Mouse (Mus musculus): ENCODE results near the gene Ddit4. TPM values are rescaled to one million over a fixed set of nuclear protein-coding genes. Genes with fewer than 3 reads are reported as not detected.

Ddit4 gene
- polyA plus RNA-seq, 1 experiment from 2014 or later, result 97.1 TPM

DNA sequence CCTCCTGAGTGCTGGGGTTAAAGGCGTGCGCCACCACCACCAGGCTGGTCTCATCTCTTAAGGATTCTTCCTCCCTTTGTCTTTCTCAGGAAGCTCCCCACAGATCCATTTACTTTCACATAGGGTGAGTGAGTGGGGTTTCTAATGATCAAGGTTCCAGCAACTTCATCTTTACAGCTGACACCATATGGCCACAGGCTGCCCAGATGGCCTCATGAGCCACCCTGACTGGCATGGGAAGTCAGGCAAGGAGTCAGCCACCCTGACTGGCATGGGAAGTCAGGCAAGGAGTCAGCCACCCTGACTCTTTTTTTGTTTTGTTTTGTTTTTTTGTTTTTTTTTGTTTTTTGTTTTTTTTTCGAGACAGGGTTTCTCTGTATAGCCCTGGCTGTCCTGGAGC is 6.2 kb downstream of the Ddit4 start:
- H3K27ac ChIP-seq (ENCODE audit: low read depth, low read length), result no peak overlapping the region
- no peak overlapping the region for H3K9ac ChIP-seq (ENCODE audit: low read depth, low read length)
- peaks cover 29% of the 10 kb centered on the region for H3K4me1 ChIP-seq (ENCODE audit: control insufficient read depth, insufficient read depth, low read depth, low read length)
- no peaks in the 10 kb centered on the region for H3K36me3 ChIP-seq (ENCODE audit: control insufficient read depth, insufficient read depth, low read length)
- no peaks in the 10 kb centered on the region for H3K27me3 ChIP-seq (replicated peaks; ENCODE audit: control insufficient read depth, insufficient read depth, low read length)
- no peak overlapping the region for H3K4me3 ChIP-seq (ENCODE audit: low read length)
- WGBS, result 85% methylated on average over 3 of the region's 3 CpGs
- no peak overlapping the region for H3K4me2 ChIP-seq (ENCODE audit: low read length)
- no peak for ATAC-seq
- no peaks in the 10 kb centered on the region for H3K9me3 ChIP-seq (ENCODE audit: control insufficient read depth, low read length)

DNA sequence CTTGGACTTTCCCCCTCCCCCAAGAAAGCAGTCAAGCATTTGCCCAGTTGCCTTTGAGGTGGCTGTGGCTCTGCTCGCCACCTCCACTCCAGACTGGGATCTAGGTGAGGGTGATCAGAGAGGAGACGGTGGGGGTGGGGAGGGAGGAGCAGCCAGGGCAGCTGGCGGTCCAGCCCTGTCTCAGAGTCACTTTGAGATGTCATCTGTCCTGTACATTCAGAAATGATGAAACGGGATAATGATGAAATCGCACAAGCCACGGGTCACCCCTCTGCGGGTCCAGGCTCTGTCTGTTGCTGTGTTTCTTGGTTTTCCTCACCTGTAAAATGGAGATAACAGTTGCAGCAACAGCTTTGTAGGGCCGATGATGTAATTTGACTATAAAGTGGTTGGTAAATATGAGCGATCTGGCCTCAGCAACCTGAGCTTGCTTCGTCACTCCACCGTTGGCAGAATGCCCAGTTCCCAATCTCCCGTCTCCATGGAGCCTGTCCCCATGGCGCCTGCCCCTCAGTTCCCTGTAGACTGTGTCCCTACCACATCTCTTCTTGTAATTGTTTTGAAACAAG is 8.1 kb downstream of the Ddit4 start:
- 32% methylated on average over 13 of the region's 13 CpGs for WGBS
- Histone ChIP-seq H3K9me3 (ENCODE audit: control insufficient read depth, low read length) (no peaks in the 10 kb centered on the region), H3K4me2 (ENCODE audit: low read length) (peak overlapping the region; percentile 52), H3K27ac (ENCODE audit: low read depth, low read length) (peak overlapping the region; percentile 80), H3K36me3 (ENCODE audit: control insufficient read depth, insufficient read depth, low read length) (no peaks in the 10 kb centered on the region), H3K27me3 (replicated peaks; ENCODE audit: control insufficient read depth, insufficient read depth, low read length) (no peaks in the 10 kb centered on the region), H3K4me1 (ENCODE audit: control insufficient read depth, insufficient read depth, low read depth, low read length) (peaks cover 18% of the 10 kb centered on the region), H3K4me3 (ENCODE audit: low read length) (peak overlapping the region; percentile 28), H3K9ac (ENCODE audit: low read depth, low read length) (peak overlapping the region; percentile 59)
- ATAC-seq, result peak; percentile 47

DNA sequence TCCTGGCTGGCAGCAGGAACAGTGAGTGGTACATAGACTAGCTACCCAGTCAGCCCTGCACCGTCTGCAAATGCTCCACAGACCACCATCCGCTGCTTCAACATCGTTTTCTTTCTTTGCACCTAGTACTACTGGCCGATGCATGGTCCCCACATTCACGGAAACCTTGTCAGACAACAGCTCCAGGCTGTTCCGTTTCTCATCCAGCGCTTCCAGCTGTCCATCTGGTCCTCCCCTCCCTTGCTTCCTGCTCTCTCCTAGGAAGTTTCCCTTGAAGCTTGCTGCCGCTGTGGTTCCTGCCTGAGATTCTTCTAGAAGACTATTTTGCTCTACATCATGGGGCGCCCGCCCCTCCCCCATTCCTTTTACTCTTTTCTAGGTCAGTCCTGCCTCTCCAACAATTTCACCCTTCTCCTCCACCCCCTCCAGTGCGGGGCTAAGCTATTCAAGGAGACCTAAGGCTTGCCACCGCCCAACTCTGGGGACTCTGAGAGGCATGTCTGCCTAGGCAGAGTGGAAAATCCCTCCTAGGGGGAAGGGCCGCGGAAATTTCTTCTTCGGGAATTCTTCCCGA is 8.7 kb downstream of the Ddit4 start:
- Histone ChIP-seq H3K9me3 (ENCODE audit: control insufficient read depth, low read length) (no peaks in the 10 kb centered on the region), H3K4me3 (ENCODE audit: low read length) (peak overlapping the region; percentile 28), H3K9ac (ENCODE audit: low read depth, low read length) (peak overlapping the region; percentile 59), H3K27me3 (replicated peaks; ENCODE audit: control insufficient read depth, insufficient read depth, low read length) (no peaks in the 10 kb centered on the region), H3K27ac (ENCODE audit: low read depth, low read length) (peak overlapping the region; percentile 80), H3K36me3 (ENCODE audit: control insufficient read depth, insufficient read depth, low read length) (no peaks in the 10 kb centered on the region), H3K4me1 (ENCODE audit: control insufficient read depth, insufficient read depth, low read depth, low read length) (peaks cover 18% of the 10 kb centered on the region), H3K4me2 (ENCODE audit: low read length) (peak overlapping the region; percentile 52)
- ATAC-seq, result peak; percentile 78
- WGBS, result 2% methylated on average over 16 of the region's 16 CpGs

DNA sequence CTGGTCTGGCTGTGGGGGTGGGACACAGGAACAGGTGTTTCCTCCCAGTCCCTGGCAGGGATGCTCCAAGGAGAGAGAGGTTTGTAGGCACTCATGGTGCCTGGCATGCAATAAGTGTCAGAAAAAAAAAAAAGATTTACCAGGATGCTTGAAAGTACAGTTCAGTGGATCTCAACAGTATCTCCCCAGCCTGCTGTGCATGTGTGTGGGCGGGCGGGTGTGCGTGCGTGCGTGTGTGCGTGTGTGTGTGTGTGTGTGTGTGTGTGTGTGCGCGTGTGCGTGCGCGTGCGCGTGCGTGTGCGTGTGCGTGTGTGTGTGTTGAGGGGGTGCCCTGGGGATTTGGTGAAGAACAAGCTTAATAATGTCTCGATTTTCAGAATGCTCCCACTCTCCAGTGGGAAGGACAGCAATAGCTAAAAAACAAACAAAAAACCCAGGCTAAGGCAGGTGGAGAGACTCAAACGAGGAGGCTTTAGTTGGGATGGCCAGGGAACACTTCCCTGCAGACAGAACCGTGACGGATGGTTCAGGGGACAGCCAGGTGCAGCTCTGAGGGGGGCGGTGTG is 9.3 kb downstream of the Ddit4 start:
- H3K4me2 ChIP-seq (ENCODE audit: low read length), result peak overlapping the region; percentile 52
- peak; percentile 52 for ATAC-seq
- H3K9me3 ChIP-seq (ENCODE audit: control insufficient read depth, low read length), result no peaks in the 10 kb centered on the region
- H3K4me3 ChIP-seq (ENCODE audit: low read length), result peak overlapping the region; percentile 28
- H3K9ac ChIP-seq (ENCODE audit: low read depth, low read length), result peak overlapping the region; percentile 59
- H3K27me3 ChIP-seq (replicated peaks; ENCODE audit: control insufficient read depth, insufficient read depth, low read length), result no peaks in the 10 kb centered on the region
- peak overlapping the region; percentile 80 for H3K27ac ChIP-seq (ENCODE audit: low read depth, low read length)
- no peaks in the 10 kb centered on the region for H3K36me3 ChIP-seq (ENCODE audit: control insufficient read depth, insufficient read depth, low read length)
- peaks cover 18% of the 10 kb centered on the region for H3K4me1 ChIP-seq (ENCODE audit: control insufficient read depth, insufficient read depth, low read depth, low read length)
- WGBS, result 53% methylated on average over 21 of the region's 21 CpGs

DNA sequence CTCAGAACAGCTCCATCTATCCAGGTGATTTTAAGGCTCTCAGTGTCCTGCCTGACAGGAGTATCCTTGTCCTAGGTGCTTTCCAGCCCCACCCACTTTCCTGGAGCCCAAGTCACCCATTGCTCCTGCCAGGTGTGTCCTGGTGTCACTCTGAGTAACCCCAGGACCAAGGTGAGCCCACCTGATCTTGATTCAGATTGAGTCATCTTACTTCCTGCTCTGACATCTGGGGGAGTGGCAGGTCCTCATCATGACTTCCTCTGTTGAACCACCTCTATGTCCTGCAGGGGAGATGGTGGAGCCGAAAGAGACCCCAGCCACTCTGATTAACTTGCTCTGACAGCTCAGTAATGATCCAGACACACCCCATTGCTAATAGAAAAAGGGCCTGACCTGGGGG is 12.6 kb downstream of the Ddit4 start:
- H3K36me3 ChIP-seq (ENCODE audit: control insufficient read depth, insufficient read depth, low read length), result no peaks in the 10 kb centered on the region
- WGBS, result 64% methylated on average over 1 of the region's 1 CpGs
- no peak overlapping the region for H3K27ac ChIP-seq (ENCODE audit: low read depth, low read length)
- peaks cover 18% of the 10 kb centered on the region for H3K4me1 ChIP-seq (ENCODE audit: control insufficient read depth, insufficient read depth, low read depth, low read length)
- ATAC-seq, result no peak
- no peak overlapping the region for H3K9ac ChIP-seq (ENCODE audit: low read depth, low read length)
- H3K9me3 ChIP-seq (ENCODE audit: control insufficient read depth, low read length), result no peaks in the 10 kb centered on the region
- no peaks in the 10 kb centered on the region for H3K27me3 ChIP-seq (replicated peaks; ENCODE audit: control insufficient read depth, insufficient read depth, low read length)
- H3K4me3 ChIP-seq (ENCODE audit: low read length), result no peak overlapping the region
- H3K4me2 ChIP-seq (ENCODE audit: low read length), result no peak overlapping the region

DNA sequence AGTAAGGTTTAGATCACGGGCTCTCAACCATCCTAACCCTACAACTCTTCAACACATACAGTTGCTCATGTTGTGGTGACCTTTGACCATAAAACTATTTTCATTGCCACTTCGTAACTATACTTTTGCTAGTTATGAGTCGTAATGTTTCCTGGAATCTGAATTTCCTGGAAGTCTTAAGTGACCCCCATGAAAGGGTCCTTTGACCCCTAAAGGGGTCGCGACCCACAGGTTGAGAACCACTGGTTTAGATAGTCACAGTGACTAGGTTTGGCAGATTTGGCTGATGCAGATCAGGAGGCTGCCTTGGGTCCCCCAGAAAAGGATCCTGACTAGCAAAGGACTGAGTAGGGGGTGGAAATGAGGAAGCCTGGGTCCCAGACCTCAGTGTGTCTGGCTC is 13.0 kb downstream of the Ddit4 start:
- H3K9ac ChIP-seq (ENCODE audit: low read depth, low read length), result no peak overlapping the region
- no peak for ATAC-seq
- peaks cover 17% of the 10 kb centered on the region for H3K4me1 ChIP-seq (ENCODE audit: control insufficient read depth, insufficient read depth, low read depth, low read length)
- WGBS, result 84% methylated on average over 5 of the region's 5 CpGs
- H3K36me3 ChIP-seq (ENCODE audit: control insufficient read depth, insufficient read depth, low read length), result no peaks in the 10 kb centered on the region
- no peaks in the 10 kb centered on the region for H3K27me3 ChIP-seq (replicated peaks; ENCODE audit: control insufficient read depth, insufficient read depth, low read length)
- H3K9me3 ChIP-seq (ENCODE audit: control insufficient read depth, low read length), result no peaks in the 10 kb centered on the region
- H3K4me2 ChIP-seq (ENCODE audit: low read length), result no peak overlapping the region
- H3K27ac ChIP-seq (ENCODE audit: low read depth, low read length), result no peak overlapping the region
- H3K4me3 ChIP-seq (ENCODE audit: low read length), result no peak overlapping the region

DNA sequence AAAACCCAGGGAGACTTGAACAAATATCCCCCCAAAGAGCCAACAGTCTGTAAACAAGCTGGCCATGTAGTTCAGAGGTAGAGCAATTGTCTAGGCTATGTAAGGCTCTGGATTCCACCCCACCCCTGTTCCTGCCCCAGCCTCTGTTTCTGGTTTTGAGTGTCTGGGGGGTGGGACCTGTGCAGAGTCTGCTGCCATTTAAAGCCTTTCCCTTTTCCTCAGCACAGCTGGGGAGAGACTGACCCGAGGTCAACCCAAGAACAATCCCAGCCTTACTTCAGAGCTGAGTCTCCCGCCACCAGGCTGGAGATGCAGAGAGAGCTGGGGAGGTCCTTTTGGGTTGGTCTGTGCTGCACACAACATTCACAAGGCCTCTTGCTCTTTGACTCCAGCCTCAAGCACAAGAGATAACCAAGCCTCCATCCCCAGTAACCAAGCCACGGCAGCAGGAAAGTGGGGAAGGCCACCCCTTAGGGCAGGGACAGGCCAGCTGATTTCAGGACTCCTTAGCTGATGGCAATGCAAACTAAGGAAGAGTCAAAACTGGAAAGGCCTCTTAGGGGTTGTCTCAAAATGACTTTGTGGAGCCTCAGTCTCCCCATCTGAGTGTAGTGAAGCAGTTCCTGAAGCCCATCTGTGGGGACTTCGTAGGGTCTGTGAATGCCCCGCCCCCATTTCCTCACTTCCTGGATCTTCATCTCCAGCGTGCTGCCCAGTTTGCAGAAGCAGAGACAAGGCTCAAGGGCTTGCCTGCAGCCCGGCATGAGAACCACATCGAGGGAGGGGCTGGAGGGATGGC is 15.4 kb downstream of the Ddit4 start:
- Histone ChIP-seq H3K4me3 (ENCODE audit: low read length) (no peak overlapping the region), H3K27ac (ENCODE audit: low read depth, low read length) (no peak overlapping the region), H3K9ac (ENCODE audit: low read depth, low read length) (no peak overlapping the region), H3K27me3 (replicated peaks; ENCODE audit: control insufficient read depth, insufficient read depth, low read length) (no peaks in the 10 kb centered on the region), H3K36me3 (ENCODE audit: control insufficient read depth, insufficient read depth, low read length) (no peaks in the 10 kb centered on the region), H3K9me3 (ENCODE audit: control insufficient read depth, low read length) (no peaks in the 10 kb centered on the region), H3K4me1 (ENCODE audit: control insufficient read depth, insufficient read depth, low read depth, low read length) (no peaks in the 10 kb centered on the region), H3K4me2 (ENCODE audit: low read length) (no peak overlapping the region)
- 46% methylated on average over 8 of the region's 8 CpGs for WGBS
- no peak for ATAC-seq

DNA sequence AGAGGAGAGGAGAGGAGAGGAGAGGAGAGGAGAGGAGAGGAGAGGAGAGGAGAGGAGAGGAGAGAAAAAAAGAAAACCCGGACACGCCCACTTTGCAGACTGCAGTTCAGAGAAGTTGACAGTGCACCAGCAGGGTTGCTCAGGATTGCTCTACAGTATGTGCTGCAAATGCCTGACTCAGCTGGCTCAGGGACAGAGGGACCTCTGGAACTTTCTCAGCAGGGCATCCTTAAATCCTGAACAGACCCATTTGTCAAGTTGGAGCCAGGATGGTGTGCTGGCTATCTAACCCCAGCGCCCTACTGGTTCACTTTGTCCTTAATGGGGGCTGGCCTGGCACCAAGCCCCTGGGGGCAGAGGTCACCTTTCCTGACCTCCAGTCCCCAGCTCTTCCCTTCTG is 17.6 kb downstream of the Ddit4 start:
- Histone ChIP-seq H3K36me3 (ENCODE audit: control insufficient read depth, insufficient read depth, low read length) (no peaks in the 10 kb centered on the region), H3K27ac (ENCODE audit: low read depth, low read length) (no peak overlapping the region), H3K4me2 (ENCODE audit: low read length) (no peak overlapping the region), H3K27me3 (replicated peaks; ENCODE audit: control insufficient read depth, insufficient read depth, low read length) (no peaks in the 10 kb centered on the region), H3K9ac (ENCODE audit: low read depth, low read length) (no peak overlapping the region), H3K4me1 (ENCODE audit: control insufficient read depth, insufficient read depth, low read depth, low read length) (peaks cover 6% of the 10 kb centered on the region), H3K4me3 (ENCODE audit: low read length) (no peak overlapping the region), H3K9me3 (ENCODE audit: control insufficient read depth, low read length) (no peaks in the 10 kb centered on the region)
- ATAC-seq, result no peak
- WGBS, result 33% methylated on average over 3 of the region's 3 CpGs

DNA sequence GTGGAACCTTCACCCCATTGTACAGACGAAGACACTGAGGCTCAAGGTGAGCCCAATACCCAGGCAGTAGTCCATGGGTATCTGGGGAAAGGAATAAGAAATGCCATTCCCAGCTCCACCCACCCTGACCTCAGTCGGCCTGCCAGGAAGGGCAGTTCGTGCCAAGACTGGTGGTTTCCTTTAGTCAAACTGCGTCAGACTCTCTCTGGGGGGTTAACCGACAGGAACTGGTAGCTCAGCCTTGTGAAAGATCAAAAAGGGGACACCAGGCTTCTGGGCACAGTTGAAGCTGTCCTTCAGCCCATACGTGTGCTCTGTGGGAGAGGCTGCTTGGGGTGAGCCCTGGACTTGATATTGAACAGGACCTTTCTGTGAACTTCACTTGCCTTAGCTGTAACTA is 19.1 kb downstream of the Ddit4 start:
- no peak overlapping the region for H3K9ac ChIP-seq (ENCODE audit: low read depth, low read length)
- H3K27ac ChIP-seq (ENCODE audit: low read depth, low read length), result no peak overlapping the region
- no peak overlapping the region for H3K4me3 ChIP-seq (ENCODE audit: low read length)
- no peak overlapping the region for H3K4me2 ChIP-seq (ENCODE audit: low read length)
- H3K36me3 ChIP-seq (ENCODE audit: control insufficient read depth, insufficient read depth, low read length), result no peaks in the 10 kb centered on the region
- peaks cover 6% of the 10 kb centered on the region for H3K4me1 ChIP-seq (ENCODE audit: control insufficient read depth, insufficient read depth, low read depth, low read length)
- no peaks in the 10 kb centered on the region for H3K9me3 ChIP-seq (ENCODE audit: control insufficient read depth, low read length)
- no peak for ATAC-seq
- no peaks in the 10 kb centered on the region for H3K27me3 ChIP-seq (replicated peaks; ENCODE audit: control insufficient read depth, insufficient read depth, low read length)
- WGBS, result 84% methylated on average over 6 of the region's 6 CpGs
